Mouse (Mus musculus): ENCODE results near the gene Hoxd12. TPM values are rescaled to one million over a fixed set of nuclear protein-coding genes. Genes with fewer than 3 reads are reported as not detected.

The Hoxd12 gene
- polyA plus RNA-seq, 1 experiment from 2014 or later = not detected

DNA sequence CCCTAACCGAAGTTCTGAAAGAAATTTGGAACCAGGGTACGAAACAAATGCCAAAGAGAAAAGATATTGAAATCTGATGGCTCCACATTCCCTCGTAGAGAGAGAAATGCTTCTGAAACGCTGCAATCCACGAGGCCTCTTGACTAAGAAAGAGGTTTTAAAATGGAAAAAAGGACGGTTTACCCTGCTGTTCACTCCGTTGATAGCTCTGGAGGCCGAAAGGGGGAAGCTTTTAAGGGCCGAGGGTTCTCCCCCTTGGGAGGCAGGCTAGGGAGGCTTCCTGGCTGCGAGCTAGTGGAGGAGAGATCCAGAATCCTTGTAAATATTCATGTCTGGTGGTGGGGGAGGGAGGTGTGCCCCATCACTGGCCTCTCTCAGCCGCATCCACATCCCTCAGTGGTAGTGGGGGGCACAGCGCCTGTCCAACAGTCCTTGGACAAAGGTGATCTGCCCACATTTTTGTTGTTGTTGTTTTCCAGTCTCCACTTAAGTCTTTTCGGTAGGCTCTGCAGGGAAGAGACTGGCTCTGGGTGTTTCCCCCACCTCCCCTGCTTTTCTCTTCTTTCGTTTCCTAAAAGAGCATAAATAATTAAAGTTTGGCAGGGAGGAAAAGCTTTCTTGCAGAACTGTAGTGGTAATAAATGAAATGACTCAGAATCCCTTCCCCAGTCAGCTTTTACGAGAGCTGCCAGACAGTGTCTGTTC is 4.2 kb downstream of the Hoxd12 start, which contains the start of gene Hoxd11:
Gene Hoxd11 (plus strand): TSS at position 667 of the 705 bp plus-strand sequence.
- no peak within 1 kb of the TSS for H3K4me2 ChIP-seq (replicated peaks)
- peaks cover 100% of the 10 kb centered on the region for H3K27me3 ChIP-seq
- no peaks in the 10 kb centered on the region for H3K9me3 ChIP-seq
- ATAC-seq (replicated peaks) = no peak
- H3K9ac ChIP-seq (replicated peaks) = no peak within 1 kb of the TSS
- H3K36me3 ChIP-seq = no peaks in the 10 kb centered on the region
- peaks cover 16% of the 10 kb centered on the region for H3K4me1 ChIP-seq
- no peak within 1 kb of the TSS for H3K4me3 ChIP-seq
- WGBS = 2% methylated on average over 15 of the region's 15 CpGs
- H3K27ac ChIP-seq (replicated peaks) = no peak within 1 kb of the TSS

DNA sequence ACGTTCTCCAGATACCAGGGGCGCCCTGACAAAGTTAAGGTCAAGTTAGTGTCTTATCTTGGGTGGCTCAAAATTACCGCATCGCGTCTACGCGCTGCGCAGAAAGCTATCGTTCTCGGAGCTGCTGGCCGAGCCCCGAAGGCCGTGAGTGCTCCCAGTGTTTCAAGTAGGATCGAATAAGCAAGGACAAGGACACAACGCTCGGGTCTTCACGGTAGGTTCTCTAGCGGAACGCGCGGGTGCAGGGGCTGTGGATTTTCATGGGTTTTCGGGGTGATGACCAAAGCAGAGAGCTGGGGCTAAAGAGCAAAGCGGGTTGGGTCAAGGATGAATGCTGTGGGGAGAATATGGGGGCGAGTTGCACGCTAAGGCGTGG is 4.8 kb downstream of the Hoxd12 start:
- Histone ChIP-seq H3K4me3 (no peak overlapping the region), H3K4me2 (replicated peaks) (no peak overlapping the region), H3K27me3 (peaks cover 100% of the 10 kb centered on the region), H3K9ac (replicated peaks) (no peak overlapping the region), H3K36me3 (no peaks in the 10 kb centered on the region), H3K9me3 (no peaks in the 10 kb centered on the region), H3K4me1 (peaks cover 16% of the 10 kb centered on the region), H3K27ac (replicated peaks) (no peak overlapping the region)
- WGBS = under 1% methylated on average over 26 of the region's 26 CpGs
- no peak for ATAC-seq (replicated peaks)

DNA sequence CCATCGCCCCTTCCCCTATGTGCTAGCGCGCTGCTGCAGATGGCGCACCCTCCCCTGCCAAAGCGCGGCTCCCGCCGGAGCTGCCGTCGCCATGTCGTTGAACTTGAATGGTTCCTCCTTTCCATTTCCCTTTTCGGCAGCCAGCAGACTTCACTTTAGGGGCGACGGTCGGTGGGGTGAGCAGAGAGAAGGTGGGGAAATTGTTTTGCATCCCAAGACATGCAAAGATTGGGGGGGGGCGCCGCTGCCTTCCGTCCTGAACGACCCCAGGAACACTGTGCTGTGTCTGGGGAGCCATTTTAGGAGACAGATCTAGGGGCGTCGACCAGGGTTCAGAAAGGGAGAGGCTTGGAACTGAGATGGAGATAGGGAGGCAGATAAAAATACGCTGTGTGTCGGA is 5.2 kb downstream of the Hoxd12 start:
- H3K4me2 ChIP-seq (replicated peaks) = no peak overlapping the region
- WGBS = under 1% methylated on average over 23 of the region's 23 CpGs

DNA sequence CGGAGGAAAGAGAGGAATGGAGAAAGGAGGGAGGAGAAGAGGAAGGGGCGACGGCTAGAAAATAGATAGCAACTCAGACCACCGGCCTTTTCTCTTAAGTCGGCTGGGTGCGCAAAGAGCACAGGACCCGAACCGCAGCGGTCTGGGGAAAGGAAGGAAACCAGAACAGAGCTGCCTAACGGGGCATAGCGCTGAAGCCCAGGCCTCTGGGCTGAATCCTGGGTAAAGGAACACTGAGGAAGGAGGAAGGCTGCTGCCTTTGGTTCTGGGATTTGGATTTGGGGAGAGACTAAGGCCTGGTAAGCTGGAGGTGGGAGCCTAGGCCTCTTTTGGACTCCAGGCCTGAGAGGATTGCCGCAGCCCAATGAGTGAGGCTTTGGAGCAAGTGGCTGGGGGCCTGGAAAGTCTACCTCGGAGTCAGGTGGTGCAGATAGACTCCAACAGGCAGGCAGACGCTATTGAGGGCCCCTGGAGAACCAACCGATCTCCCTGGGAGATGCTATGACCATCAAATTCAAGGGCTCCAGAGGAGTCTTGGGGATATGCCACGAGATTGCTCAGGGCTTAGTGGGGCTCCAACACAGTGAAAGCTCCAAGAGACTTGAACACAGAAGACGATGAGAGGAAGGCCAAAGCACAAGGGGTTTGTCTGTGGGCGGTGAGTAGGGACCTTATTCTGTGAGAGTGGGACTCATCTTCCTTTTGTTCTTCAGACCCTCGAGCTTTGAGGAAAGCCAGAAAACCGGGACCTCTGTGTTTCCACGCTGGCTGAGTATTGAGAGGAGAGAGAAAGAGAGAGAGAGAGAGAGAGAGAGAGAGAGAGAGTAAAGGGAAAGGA is 6.0 kb downstream of the Hoxd12 start:
- peaks cover 100% of the 10 kb centered on the region for H3K27me3 ChIP-seq
- no peak overlapping the region for H3K9ac ChIP-seq (replicated peaks)
- no peak overlapping the region for H3K4me2 ChIP-seq (replicated peaks)
- H3K27ac ChIP-seq (replicated peaks) = no peak overlapping the region
- no peak overlapping the region for H3K4me3 ChIP-seq
- H3K9me3 ChIP-seq = no peaks in the 10 kb centered on the region
- H3K36me3 ChIP-seq = no peaks in the 10 kb centered on the region
- WGBS = 2% methylated on average over 21 of the region's 21 CpGs
- no peak for ATAC-seq (replicated peaks)
- peaks cover 16% of the 10 kb centered on the region for H3K4me1 ChIP-seq

More for the DNA sequence above, 5.2 kb downstream of the Hoxd12 start:
- H3K9me3 ChIP-seq = no peaks in the 10 kb centered on the region
- H3K4me3 ChIP-seq = no peak overlapping the region
- H3K27ac ChIP-seq (replicated peaks) = no peak overlapping the region
- no peaks in the 10 kb centered on the region for H3K36me3 ChIP-seq
- ATAC-seq (replicated peaks) = no peak
- H3K4me1 ChIP-seq = peaks cover 16% of the 10 kb centered on the region
- no peak overlapping the region for H3K9ac ChIP-seq (replicated peaks)
- peaks cover 100% of the 10 kb centered on the region for H3K27me3 ChIP-seq

DNA sequence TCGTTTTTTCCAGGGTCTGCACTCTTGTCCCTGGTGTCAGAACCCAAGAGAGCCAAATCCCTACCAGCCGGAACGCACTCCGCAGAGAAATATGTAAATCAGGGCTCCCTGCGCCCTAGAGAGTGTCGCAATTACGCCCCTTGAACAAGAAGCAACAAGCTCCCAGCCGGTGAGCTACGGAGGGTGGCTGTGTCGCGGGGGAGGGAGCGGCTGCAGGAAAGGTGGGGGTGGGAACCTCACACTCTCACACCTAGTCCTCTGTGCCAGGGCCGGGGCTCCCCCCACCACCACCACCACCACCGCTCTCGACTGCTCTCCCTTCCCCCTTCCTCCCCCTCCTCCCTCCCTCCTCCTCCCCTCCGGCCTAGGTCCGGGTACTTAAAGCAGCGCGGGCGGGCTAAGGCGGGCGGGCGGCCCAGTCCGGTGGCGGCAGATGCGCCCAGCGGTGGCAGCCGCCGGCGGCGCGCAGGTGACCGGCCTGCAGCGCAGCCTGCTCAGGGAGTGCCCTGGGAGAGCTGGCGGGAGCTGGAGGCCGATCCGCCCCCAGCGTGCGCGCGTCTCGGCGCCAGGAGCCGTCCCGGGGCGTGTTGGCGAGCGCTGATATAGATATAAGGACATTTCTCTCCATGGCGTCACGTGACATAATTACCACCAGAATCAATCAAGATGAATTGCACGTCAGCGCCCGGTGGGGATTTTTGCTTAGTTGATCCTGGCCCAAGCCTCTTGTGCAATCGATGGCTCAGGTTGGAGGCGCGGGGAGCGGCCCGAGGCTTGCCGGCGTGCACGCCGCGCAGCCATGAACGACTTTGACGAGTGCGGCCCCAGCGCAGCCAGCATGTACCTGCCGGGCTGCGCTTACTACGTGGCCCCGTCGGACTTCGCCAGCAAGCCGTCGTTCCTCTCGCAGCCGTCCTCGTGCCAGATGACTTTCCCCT is 7.0 kb downstream of the Hoxd12 start:
- ATAC-seq (replicated peaks) = no peak
- Histone ChIP-seq H3K27ac (replicated peaks) (no peak overlapping the region), H3K36me3 (no peaks in the 10 kb centered on the region), H3K9me3 (no peaks in the 10 kb centered on the region), H3K4me2 (replicated peaks) (0 out of 2 replicates have a peak overlapping the region, but pooled peaks have one; percentile 0), H3K27me3 (peaks cover 99% of the 10 kb centered on the region), H3K4me1 (peaks cover 16% of the 10 kb centered on the region), H3K4me3 (peak overlapping the region; percentile 15; the same call in 1 of the 2 replicates), H3K9ac (replicated peaks) (no peak overlapping the region)
- 1% methylated on average over 71 of the region's 78 CpGs for WGBS

DNA sequence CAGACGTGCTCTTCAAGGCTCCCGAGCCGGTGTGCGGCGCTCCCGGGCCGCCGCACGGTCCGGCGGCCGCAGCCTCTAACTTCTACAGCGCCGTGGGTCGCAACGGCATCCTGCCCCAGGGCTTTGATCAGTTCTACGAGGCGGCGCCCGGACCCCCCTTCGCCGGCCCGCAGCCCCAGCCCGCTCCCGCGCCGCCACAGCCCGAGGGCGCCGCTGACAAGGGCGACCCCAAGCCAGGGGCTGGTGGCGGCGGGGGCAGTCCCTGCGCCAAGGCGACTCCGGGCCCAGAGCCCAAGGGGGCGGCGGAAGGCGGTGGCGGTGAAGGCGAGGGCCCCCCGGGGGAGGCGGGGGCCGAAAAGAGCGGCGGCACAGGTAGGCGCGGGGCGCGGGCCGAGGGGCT is 8.0 kb downstream of the Hoxd12 start:
- no peak; the same call in 1 of the 2 replicates for ATAC-seq (replicated peaks)
- whole genome bisulfite sequencing = under 1% methylated on average over 50 of the region's 51 CpGs
- H3K4me2 ChIP-seq (replicated peaks) = no peak overlapping the region
- H3K27me3 ChIP-seq = peaks cover 99% of the 10 kb centered on the region
- H3K36me3 ChIP-seq = no peaks in the 10 kb centered on the region
- no peaks in the 10 kb centered on the region for H3K9me3 ChIP-seq
- no peak overlapping the region for H3K27ac ChIP-seq (replicated peaks)
- H3K9ac ChIP-seq (replicated peaks) = no peak overlapping the region
- H3K4me1 ChIP-seq = peaks cover 16% of the 10 kb centered on the region
- H3K4me3 ChIP-seq = peak overlapping the region; percentile 15; the same call in 1 of the 2 replicates

DNA sequence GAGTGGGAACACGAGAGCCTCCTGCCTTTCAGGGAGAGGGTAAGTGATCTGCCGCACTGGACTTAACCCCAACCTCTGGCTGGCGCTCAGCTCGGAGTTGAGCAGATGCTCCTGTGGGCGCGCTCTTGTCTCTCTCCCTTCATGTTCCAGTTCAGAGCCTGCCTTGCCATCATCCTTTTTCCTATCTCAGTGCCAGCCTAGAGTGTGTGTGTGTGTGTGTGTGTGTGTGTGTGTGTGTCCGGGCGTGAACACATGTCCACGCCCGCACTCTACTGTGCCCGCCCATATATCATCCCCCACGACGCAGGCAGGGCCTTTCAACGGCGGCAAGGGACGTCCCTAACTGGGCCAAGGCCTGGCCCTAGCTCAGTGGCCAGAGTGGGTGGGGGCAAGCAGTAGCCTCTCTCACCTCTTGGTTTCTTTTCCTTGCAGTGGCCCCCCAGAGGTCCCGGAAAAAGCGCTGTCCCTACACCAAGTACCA is 8.7 kb downstream of the Hoxd12 start:
- WGBS = 2% methylated on average over 18 of the region's 18 CpGs

DNA sequence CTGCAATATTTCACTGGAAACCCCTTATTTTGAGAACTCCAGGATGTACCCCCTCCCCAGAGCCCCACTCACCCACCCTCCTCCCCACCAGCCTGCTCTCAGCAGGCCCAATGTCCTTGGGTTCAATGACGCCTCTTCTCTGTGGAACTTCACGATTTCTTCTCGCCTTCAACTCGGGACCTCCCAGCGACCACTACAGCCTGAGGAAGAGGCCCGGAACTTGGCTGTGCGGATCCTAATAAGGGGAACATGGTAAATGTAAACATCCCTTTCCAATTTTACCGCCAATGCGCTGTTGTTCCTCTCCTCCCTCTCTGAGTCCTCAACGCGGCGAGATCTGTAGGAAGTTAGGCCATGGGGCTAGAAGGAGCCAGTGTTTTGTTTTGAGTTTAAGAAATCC is 9.3 kb downstream of the Hoxd12 start:
- Histone ChIP-seq H3K4me2 (replicated peaks) (no peak overlapping the region), H3K27me3 (peaks cover 99% of the 10 kb centered on the region)
- 1% methylated on average over 12 of the region's 12 CpGs for WGBS

More for the DNA sequence above, 8.7 kb downstream of the Hoxd12 start:
- H3K4me2 ChIP-seq (replicated peaks) = no peak overlapping the region
- no peak for ATAC-seq (replicated peaks)
- H3K4me1 ChIP-seq = peaks cover 16% of the 10 kb centered on the region
- H3K27me3 ChIP-seq = peaks cover 99% of the 10 kb centered on the region
- H3K9ac ChIP-seq (replicated peaks) = no peak overlapping the region
- no peak overlapping the region for H3K27ac ChIP-seq (replicated peaks)
- no peaks in the 10 kb centered on the region for H3K9me3 ChIP-seq
- H3K36me3 ChIP-seq = no peaks in the 10 kb centered on the region
- H3K4me3 ChIP-seq = no peak overlapping the region

DNA sequence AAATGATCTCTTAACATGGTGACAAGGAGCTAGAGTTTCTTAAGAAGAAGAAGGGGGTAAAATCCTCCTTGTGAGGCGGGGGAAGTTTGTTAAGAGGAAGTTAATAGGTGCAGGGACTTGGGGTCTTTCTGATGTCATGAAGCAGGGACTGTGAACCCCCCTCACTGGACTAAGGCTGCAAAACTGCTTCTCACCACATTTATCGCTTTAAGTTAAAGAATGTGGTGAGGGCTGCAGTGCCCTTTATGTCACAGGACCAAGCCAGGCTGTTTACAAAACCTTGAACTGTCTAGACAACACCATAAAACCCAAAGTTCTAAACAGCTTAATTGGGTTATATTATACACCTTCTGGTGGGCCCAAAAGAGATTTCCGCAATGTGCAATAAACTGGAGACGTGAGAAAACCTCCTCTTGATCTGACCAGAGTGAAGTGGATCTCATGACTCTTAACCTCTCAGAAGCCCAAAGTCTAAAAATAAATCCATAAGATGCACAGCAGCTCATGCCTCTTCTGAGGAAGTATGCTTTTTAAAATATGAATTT is 10.3 kb downstream of the Hoxd12 start:
- no peak overlapping the region for H3K9ac ChIP-seq (replicated peaks)
- H3K4me2 ChIP-seq (replicated peaks) = no peak overlapping the region
- peaks cover 13% of the 10 kb centered on the region for H3K4me1 ChIP-seq
- H3K4me3 ChIP-seq = no peak overlapping the region
- no peaks in the 10 kb centered on the region for H3K9me3 ChIP-seq
- 14% methylated on average over 4 of the region's 4 CpGs for WGBS
- no peak for ATAC-seq (replicated peaks)
- H3K27ac ChIP-seq (replicated peaks) = no peak overlapping the region
- H3K36me3 ChIP-seq = no peaks in the 10 kb centered on the region
- H3K27me3 ChIP-seq = peaks cover 99% of the 10 kb centered on the region

More for the DNA sequence above, 9.3 kb downstream of the Hoxd12 start:
- Histone ChIP-seq H3K9me3 (no peaks in the 10 kb centered on the region), H3K4me3 (no peak overlapping the region), H3K27ac (replicated peaks) (no peak overlapping the region), H3K4me1 (peaks cover 16% of the 10 kb centered on the region), H3K36me3 (no peaks in the 10 kb centered on the region), H3K9ac (replicated peaks) (no peak overlapping the region)
- ATAC-seq (replicated peaks) = no peak

DNA sequence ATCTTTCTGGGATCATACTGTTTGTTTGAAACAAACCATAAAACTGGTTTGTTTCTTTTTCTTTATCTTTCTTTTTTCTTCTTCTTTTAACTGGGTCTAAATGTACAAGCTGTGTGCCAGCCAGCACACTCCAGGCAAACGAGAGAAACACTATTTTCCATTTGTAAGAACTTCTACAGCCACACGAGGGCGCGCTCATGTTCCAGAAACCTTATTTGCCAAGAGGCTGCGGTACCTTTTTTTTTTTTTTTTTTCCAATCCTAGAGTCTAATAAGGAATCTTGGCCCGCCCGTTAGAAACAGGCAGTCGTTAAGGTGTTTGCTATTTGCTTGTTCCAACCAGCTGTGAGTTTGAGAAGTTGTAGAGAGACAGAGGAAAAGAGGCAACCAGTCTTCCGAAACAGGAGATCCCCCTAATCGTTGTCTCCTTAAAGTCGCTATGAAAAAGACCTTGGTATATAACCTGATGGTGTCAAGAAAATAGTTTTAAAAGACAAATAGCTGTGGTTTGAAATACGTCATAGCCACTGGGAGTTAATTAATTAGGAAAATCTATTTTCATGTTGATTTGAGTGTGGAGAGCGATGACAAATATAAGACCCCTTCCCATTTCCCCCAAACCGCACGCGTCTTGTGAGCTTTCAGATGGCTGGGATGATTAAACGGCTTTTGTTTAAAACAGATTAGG is 11.6 kb downstream of the Hoxd12 start:
- Histone ChIP-seq H3K9ac (replicated peaks) (no peak overlapping the region), H3K4me1 (peaks cover 13% of the 10 kb centered on the region), H3K27ac (replicated peaks) (no peak overlapping the region), H3K9me3 (no peaks in the 10 kb centered on the region), H3K4me3 (no peak overlapping the region), H3K27me3 (peaks cover 97% of the 10 kb centered on the region), H3K36me3 (no peaks in the 10 kb centered on the region), H3K4me2 (replicated peaks) (no peak overlapping the region)
- WGBS = 4% methylated on average over 17 of the region's 17 CpGs
- no peak for ATAC-seq (replicated peaks)

Measured in forebrain, embryonic 15.5 days (tissue).